Mouse (Mus musculus): ENCODE measurements at regions not wholly inside any gene's neighbourhood (a gene's known extent, or its start where the extent isn't known, plus 50 kb on each side); places are given as distances from the start of the nearest gene placed in this dataset.

GRCm38 (mm10) chr17:16101548-16101947, 270.7 kb upstream of the Rgmb start:
- WGBS = 45% methylated on average over 2 of the region's 2 CpGs
- no peak overlapping the region for H3K9ac ChIP-seq (ENCODE audit: low read depth, low read length)
- H3K27me3 ChIP-seq (ENCODE audit: control insufficient read depth, insufficient read depth, low read length) = no peaks in the 10 kb centered on the region
- DNase-seq = no peak
- no peak overlapping the region for H3K27ac ChIP-seq
- intact Hi-C loops (cut with DNase I) = no loop called here
- H3K36me3 ChIP-seq (ENCODE audit: control insufficient read depth, insufficient read depth, low read length) = no peaks in the 10 kb centered on the region
- no peaks in the 10 kb centered on the region for H3K4me1 ChIP-seq (ENCODE audit: control insufficient read depth, insufficient read depth, low read length)
- no peaks in the 10 kb centered on the region for H3K79me2 ChIP-seq (replicated peaks; ENCODE audit: control insufficient read depth, insufficient read depth, low read length)
- TF ChIP-seq EP300 (IDR thresholded peaks at IDR 0.05; ENCODE audit: insufficient read depth, low read depth, low read length) (no peak), CTCF (IDR thresholded peaks at IDR 0.05) (no peak), POLR2A (IDR thresholded peaks at IDR 0.05; ENCODE audit: insufficient read depth, low read depth, low read length) (no peak)
- H3K4me3 ChIP-seq = no peak overlapping the region

- TF ChIP-seq POLR2A (IDR thresholded peaks at IDR 0.05; ENCODE audit: insufficient read depth, low read depth, low read length) = no peak
- TF ChIP-seq CTCF (IDR thresholded peaks at IDR 0.05) = no peak
- no peak for TF ChIP-seq EP300 (IDR thresholded peaks at IDR 0.05; ENCODE audit: insufficient read depth, low read depth, low read length)
- H3K9ac ChIP-seq (ENCODE audit: low read depth, low read length) = no peak overlapping the region
- 74% methylated on average over 4 of the region's 4 CpGs for WGBS
- no peak overlapping the region for H3K4me3 ChIP-seq
- intact Hi-C loops (cut with DNase I) = no loop called here
- DNase-seq = no peak
- no peak overlapping the region for H3K27ac ChIP-seq
- no peaks in the 10 kb centered on the region for H3K79me2 ChIP-seq (replicated peaks; ENCODE audit: control insufficient read depth, insufficient read depth, low read length)
- no peaks in the 10 kb centered on the region for H3K27me3 ChIP-seq (ENCODE audit: control insufficient read depth, insufficient read depth, low read length)
- H3K4me1 ChIP-seq (ENCODE audit: control insufficient read depth, insufficient read depth, low read length) = no peaks in the 10 kb centered on the region
- no peaks in the 10 kb centered on the region for H3K36me3 ChIP-seq (ENCODE audit: control insufficient read depth, insufficient read depth, low read length)
These were observed 262.1 kb upstream of the Rgmb start for GRCm38 (mm10) chr17:16092952-16093351.

- Histone ChIP-seq H3K79me2 (replicated peaks; ENCODE audit: control insufficient read depth, insufficient read depth, low read length) (no peaks in the 10 kb centered on the region), H3K4me3 (no peak overlapping the region), H3K9ac (ENCODE audit: low read depth, low read length) (no peak overlapping the region), H3K4me1 (ENCODE audit: control insufficient read depth, insufficient read depth, low read length) (no peaks in the 10 kb centered on the region), H3K27me3 (ENCODE audit: control insufficient read depth, insufficient read depth, low read length) (no peaks in the 10 kb centered on the region), H3K27ac (no peak overlapping the region), H3K36me3 (ENCODE audit: control insufficient read depth, insufficient read depth, low read length) (no peaks in the 10 kb centered on the region)
- no peak for DNase-seq
- TF ChIP-seq EP300 (IDR thresholded peaks at IDR 0.05; ENCODE audit: insufficient read depth, low read depth, low read length) (no peak), CTCF (IDR thresholded peaks at IDR 0.05) (no peak), POLR2A (IDR thresholded peaks at IDR 0.05; ENCODE audit: insufficient read depth, low read depth, low read length) (no peak)
- WGBS = 80% methylated on average over 8 of the region's 8 CpGs
- intact Hi-C loops (cut with DNase I) = no loop called here
These were observed 258.9 kb upstream of the Rgmb start for GRCm38 (mm10) chr17:16089619-16090280.

GRCm38 (mm10) chr17:16088879-16089618, 258.2 kb upstream of the Rgmb start:
- no peaks in the 10 kb centered on the region for H3K27me3 ChIP-seq (ENCODE audit: control insufficient read depth, insufficient read depth, low read length)
- WGBS = 65% methylated on average over 5 of the region's 5 CpGs
- TF ChIP-seq CTCF (IDR thresholded peaks at IDR 0.05) (no peak), EP300 (IDR thresholded peaks at IDR 0.05; ENCODE audit: insufficient read depth, low read depth, low read length) (no peak), POLR2A (IDR thresholded peaks at IDR 0.05; ENCODE audit: insufficient read depth, low read depth, low read length) (no peak)
- no peaks in the 10 kb centered on the region for H3K4me1 ChIP-seq (ENCODE audit: control insufficient read depth, insufficient read depth, low read length)
- no peak for DNase-seq
- no peaks in the 10 kb centered on the region for H3K79me2 ChIP-seq (replicated peaks; ENCODE audit: control insufficient read depth, insufficient read depth, low read length)
- no peak overlapping the region for H3K4me3 ChIP-seq
- no peaks in the 10 kb centered on the region for H3K36me3 ChIP-seq (ENCODE audit: control insufficient read depth, insufficient read depth, low read length)
- H3K27ac ChIP-seq = no peak overlapping the region
- no peak overlapping the region for H3K9ac ChIP-seq (ENCODE audit: low read depth, low read length)
- intact Hi-C loops (cut with DNase I) = no loop called here

- no peaks in the 10 kb centered on the region for H3K27me3 ChIP-seq (ENCODE audit: control insufficient read depth, insufficient read depth, low read length)
- no peaks in the 10 kb centered on the region for H3K36me3 ChIP-seq (ENCODE audit: control insufficient read depth, insufficient read depth, low read length)
- DNase-seq = no peak
- H3K9ac ChIP-seq (ENCODE audit: low read depth, low read length) = no peak overlapping the region
- no peaks in the 10 kb centered on the region for H3K79me2 ChIP-seq (replicated peaks; ENCODE audit: control insufficient read depth, insufficient read depth, low read length)
- intact Hi-C loops (cut with DNase I) = no loop called here
- no peak overlapping the region for H3K4me3 ChIP-seq
- no peak overlapping the region for H3K27ac ChIP-seq
- 68% methylated on average over 2 of the region's 2 CpGs for WGBS
- no peaks in the 10 kb centered on the region for H3K4me1 ChIP-seq (ENCODE audit: control insufficient read depth, insufficient read depth, low read length)
- TF ChIP-seq CTCF (IDR thresholded peaks at IDR 0.05) (no peak), POLR2A (IDR thresholded peaks at IDR 0.05; ENCODE audit: insufficient read depth, low read depth, low read length) (no peak), EP300 (IDR thresholded peaks at IDR 0.05; ENCODE audit: insufficient read depth, low read depth, low read length) (no peak)
These were observed 256.2 kb upstream of the Rgmb start for GRCm38 (mm10) chr17:16087046-16087445.

DNA sequence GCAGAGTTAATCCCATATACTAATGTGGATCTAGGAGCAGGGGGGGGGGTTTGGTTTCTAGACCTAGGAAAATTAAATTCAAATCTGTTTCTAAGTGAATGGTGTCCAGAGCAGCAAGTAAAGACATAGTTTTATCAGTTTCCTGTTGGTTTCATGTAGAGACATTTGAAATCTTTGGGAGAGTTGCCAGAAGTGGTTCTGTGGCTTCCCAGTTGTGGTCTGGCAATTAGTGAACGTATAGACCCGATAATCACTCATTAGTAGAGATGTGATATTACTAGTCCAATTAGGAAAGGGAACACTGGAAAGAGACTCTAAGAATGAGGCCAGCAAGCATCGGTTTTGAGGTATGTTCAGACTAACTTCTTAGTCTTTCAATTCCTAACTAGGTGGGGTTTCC, 252.0 kb upstream of the Rgmb start:
- DNase-seq = no peak
- Histone ChIP-seq H3K36me3 (ENCODE audit: control insufficient read depth, insufficient read depth, low read length) (no peaks in the 10 kb centered on the region), H3K79me2 (replicated peaks; ENCODE audit: control insufficient read depth, insufficient read depth, low read length) (no peaks in the 10 kb centered on the region), H3K27ac (no peak overlapping the region), H3K4me3 (no peak overlapping the region), H3K9ac (ENCODE audit: low read depth, low read length) (no peak overlapping the region), H3K27me3 (ENCODE audit: control insufficient read depth, insufficient read depth, low read length) (no peaks in the 10 kb centered on the region), H3K4me1 (ENCODE audit: control insufficient read depth, insufficient read depth, low read length) (no peaks in the 10 kb centered on the region)
- no peak for TF ChIP-seq POLR2A (IDR thresholded peaks at IDR 0.05; ENCODE audit: insufficient read depth, low read depth, low read length)
- no peak for TF ChIP-seq EP300 (IDR thresholded peaks at IDR 0.05; ENCODE audit: insufficient read depth, low read depth, low read length)
- no peak for TF ChIP-seq CTCF (IDR thresholded peaks at IDR 0.05)
- intact Hi-C loops (cut with DNase I) = no loop called here
- 72% methylated on average over 3 of the region's 3 CpGs for WGBS

All from heart, adult 2 months (tissue).